Mouse (Mus musculus): Measurements from ENCODE around the gene Shc4. TPM values are rescaled to one million over a fixed set of nuclear protein-coding genes. Genes with fewer than 3 reads are reported as not detected.

Shc4 gene
- total RNA-seq, 2 experiments from 2014 or later, result 1.5 to 4.4 TPM

GRCm38 (mm10) chr2:125692010-125692409 lies 31.9 kb downstream of the Shc4 start:
- intact Hi-C loops (cut with DNase I; ENCODE audit: low total_unique reads), result no loop called here
- no peak for DNase-seq

DNA sequence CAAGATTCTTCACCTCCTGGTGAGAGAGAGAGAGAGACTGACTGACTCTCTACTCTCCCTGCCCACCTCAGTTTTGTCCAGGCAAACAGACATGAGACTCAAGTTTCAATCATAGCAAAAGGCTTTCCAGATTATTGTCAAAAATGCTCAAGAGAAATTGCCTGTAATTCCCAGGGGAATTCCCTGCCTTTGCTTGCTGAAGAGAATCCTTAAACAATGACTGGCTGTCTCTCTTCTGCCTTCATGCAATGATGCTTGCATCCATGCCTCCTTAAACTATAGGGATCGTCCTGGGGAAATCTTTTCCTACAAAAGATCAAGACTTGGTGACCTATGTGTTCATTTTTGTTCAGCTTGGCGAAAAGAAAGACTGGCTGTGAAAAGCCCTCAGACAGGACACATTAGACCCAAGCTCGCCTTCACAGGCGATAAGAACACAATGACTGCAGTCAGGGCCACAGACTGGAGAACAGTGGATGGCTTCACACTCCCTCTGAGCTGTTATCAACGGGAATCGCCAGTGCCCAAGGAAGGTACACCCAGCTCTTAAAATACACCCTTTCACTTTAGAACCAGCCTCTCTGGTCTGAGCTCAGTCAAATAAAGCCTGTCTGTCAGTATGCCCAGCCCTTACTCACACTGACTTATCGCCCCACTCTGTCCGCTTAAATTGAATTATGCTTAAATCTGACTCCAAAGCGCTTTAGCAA lies 38.4 kb downstream of the Shc4 start:
- no peak for DNase-seq
- intact Hi-C loops (cut with DNase I; ENCODE audit: low total_unique reads), result no loop called here

- DNase-seq, result no peak
- intact Hi-C loops (cut with DNase I; ENCODE audit: low total_unique reads), result no loop called here
Observed at GRCm38 (mm10) chr2:125684559-125685440, 39.1 kb downstream of the Shc4 start.

DNA sequence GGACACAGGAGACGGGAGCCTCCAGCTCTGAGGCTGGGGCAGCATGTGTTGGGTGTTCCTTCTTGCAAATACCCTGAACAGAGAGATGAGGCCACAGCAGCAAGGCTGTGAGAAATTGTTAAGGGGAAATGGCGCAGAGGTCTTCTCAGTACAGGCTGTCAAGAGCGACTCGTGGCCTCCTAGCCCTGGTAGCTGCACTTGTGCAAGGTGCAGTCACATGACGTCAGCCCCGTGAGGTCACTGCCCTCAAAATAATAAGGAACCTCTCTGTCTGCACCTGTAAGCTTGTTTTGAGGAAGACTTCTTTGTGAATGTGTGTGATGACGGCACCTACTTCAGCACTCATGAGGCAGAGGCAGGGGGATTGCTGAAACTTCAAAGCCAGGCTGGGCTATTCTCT lies 40.1 kb downstream of the Shc4 start:
- intact Hi-C loops (cut with DNase I; ENCODE audit: low total_unique reads), result no loop called here
- no peak for DNase-seq

DNA sequence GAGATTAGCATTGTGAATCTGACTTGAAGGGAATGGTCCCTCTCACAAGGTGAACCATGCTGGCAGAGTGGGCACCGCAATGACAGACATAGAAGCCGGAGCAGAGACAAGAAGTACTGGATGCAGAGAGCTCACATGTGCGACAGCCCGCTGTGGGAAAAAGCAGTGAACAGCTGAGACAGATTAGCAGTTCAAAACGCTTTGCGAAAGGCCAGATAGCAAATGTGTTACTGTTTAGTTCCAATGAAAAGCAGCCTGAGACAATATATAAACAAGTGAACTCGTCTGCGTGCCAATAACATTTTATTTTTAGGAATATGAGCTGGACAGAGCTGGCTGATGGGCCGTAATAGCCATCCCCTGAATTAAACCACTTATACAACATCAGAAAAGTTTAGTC lies 42.1 kb downstream of the Shc4 start:
- intact Hi-C loops (cut with DNase I; ENCODE audit: low total_unique reads), result no loop called here
- no peak for DNase-seq

- peak; percentile 82 for DNase-seq
- intact Hi-C loops (cut with DNase I; ENCODE audit: low total_unique reads), result no loop called here
Observed at GRCm38 (mm10) chr2:125672957-125673631, 50.9 kb downstream of the Shc4 start, which contains the start of gene Eid1. Gene Eid1 (plus strand): TSS chr2:125673095.

DNA sequence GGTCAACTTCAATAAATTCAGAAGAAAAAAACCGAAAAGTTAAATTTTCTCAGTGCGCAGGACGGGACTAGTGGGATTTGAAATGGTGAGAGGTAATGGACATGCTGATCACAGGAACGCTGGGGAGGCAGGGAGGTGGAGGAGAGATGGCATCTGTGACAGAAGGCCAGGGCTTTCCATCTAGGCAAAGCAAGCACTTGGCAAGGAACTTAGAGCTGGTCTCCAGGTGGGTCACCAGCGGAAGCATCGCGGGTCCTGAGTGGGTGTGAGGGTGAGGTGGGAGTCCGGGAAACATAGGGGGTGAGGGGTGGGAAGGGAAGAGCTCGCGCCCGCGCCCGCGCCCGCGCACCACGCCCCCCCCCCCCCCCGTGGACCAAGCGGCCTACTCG lies 51.4 kb downstream of the Shc4 start:
- DNase-seq, result no peak
- intact Hi-C loops (cut with DNase I; ENCODE audit: low total_unique reads), result no loop called here

- DNase-seq, result no peak
- intact Hi-C loops (cut with DNase I; ENCODE audit: low total_unique reads), result no loop called here
Observed at GRCm38 (mm10) chr2:125670846-125671245, 53.1 kb downstream of the Shc4 start.

DNA sequence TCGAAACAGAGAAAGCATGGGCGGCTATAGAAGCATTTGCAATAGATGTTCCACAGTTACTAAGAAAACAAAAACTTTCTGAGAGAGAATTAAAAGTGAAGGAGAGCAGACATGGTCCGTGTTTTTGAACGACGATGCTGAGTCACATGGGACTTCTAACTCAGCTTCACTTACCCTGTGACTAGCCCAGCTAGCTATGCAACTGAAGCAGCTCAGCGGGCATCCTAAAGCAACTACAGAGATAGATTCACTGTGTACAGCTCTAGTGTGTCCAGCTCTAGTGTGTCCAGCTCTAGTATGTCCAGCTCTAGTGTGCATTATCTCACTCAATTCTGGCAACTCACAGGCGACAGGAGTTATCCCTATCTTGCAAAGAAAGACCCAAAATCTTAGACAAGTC lies 56.2 kb downstream of the Shc4 start:
- intact Hi-C loops (cut with DNase I; ENCODE audit: low total_unique reads), result no loop called here
- no peak for DNase-seq

DNA sequence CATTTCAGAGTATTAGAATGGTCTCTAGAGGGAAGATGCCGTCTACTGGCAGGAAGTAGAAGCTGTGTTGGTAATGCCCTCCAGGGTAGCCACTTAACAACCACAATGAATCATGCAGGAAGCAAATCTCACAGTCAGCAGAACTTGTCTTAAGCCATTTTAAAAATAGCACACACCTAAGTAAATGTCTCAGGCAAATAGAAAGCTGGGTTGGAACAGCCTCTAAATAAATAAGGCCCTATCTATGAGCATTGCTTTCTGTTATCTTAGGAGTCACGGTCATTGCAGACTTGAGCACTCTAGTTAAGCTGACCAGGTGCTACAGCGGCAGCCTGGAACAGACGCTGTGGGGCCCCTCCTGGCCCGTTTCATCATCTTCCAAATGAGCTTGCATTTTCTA lies 56.8 kb downstream of the Shc4 start:
- intact Hi-C loops (cut with DNase I; ENCODE audit: low total_unique reads), result no loop called here
- no peak for DNase-seq

DNA sequence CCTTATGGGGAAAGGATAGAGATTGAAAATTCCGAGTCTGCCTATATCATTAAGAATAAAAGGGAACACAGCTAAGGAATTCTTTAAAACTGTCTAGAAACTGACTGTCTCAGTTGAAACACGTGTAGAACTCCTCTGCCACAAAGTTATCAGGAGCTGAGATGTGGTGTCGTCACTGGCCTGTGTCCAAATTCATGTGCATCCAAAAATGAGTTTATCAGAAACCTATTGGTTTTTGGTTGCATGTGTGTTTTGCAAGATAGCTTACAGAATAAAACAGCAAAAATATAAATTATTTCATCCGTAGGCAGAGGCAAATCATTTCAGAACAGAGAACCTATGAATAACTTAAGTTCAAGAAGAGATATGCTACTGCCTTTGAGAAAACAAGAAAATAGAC lies 57.3 kb downstream of the Shc4 start:
- intact Hi-C loops (cut with DNase I; ENCODE audit: low total_unique reads), result no loop called here
- DNase-seq, result no peak

DNA sequence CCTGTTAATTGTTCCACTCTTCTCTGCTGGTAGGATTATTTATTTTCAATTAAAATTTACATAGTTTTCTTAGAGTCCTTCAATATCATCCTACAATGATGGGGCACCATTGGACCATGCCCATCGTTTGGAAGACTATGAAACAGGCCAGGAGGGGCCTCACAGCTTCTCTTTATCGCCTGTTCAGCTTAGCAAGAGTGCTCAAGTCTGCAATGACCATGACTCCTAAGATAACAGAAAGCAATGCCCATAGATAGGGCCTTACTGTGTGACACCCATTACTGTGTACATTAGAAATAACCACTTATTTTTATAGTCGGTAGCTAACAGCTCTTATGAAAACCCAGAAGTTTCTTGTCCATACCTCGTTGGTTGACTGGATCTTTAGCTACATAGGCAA lies 58.0 kb downstream of the Shc4 start:
- intact Hi-C loops (cut with DNase I; ENCODE audit: low total_unique reads), result no loop called here
- DNase-seq, result no peak

GRCm38 (mm10) chr2:125665213-125665612 lies 58.7 kb downstream of the Shc4 start:
- no peak for DNase-seq
- intact Hi-C loops (cut with DNase I; ENCODE audit: low total_unique reads), result no loop called here

GRCm38 (mm10) chr2:125662517-125662916 lies 61.4 kb downstream of the Shc4 start:
- intact Hi-C loops (cut with DNase I; ENCODE audit: low total_unique reads), result no loop called here
- no peak for DNase-seq

DNA sequence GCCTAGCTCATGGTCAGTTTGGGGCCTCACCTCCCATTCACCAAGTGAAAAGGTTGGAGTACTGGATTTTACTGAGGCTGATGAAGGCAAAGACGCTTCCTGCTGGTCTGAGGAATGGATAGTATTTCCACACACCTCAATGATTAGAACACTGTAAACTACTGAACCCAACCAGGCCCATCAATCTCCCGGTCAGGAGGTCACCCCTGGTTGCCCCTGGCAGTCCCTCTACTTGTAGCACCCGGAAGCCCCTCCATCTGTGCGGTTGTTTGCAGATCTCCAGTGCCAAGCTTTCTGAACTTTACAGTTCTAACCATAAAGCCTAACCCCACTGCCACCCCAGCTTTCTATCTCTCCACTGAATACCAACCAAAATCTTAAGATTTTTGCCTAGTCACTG lies 62.8 kb downstream of the Shc4 start:
- intact Hi-C loops (cut with DNase I; ENCODE audit: low total_unique reads), result loop anchor here (2.0 kb wide), 1 partner anchor 70 kb away; no protein-coding TSS in a partner anchor
- no peak for DNase-seq

- DNase-seq, result no peak
- intact Hi-C loops (cut with DNase I; ENCODE audit: low total_unique reads), result loop anchor here (2.0 kb wide), 1 partner anchor 70 kb away; no protein-coding TSS in a partner anchor
Observed at GRCm38 (mm10) chr2:125660537-125661130, 63.3 kb downstream of the Shc4 start.

DNA sequence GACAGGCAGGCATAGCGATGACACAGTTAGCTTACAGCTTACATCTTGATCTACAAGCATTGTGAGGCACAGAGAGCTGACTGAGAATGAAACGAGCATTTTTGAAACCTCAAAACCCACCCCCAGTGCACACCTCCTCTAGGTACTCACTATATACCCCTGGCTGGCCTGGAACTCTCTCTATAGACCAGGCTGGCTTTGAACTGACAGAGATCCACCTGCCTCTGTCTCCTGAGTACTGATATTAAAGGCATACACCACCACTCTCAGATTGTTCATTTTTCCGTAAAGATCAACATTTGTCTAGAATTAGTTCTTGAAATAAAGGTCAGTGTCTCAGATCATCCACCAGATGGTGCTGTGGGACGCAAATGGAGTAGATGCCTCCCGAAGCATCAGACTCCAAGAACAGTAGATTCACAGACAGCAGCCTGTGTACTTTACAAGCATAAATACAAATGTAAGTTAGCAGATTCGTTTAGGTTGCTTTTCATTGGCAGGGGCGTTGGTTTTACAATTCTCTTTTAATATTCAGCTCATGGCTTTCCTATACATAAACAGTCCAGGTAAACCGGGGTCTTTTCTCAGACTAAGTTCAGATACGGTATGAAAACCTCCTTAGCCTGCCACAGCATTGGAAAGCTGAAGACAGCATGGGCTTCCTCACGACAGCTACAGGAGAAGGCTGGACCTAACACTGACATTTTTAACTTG lies 64.0 kb downstream of the Shc4 start:
- DNase-seq, result peak; percentile 47

GRCm38 (mm10) chr2:125655391-125655790 lies 68.6 kb downstream of the Shc4 start:
- no peak for DNase-seq
- intact Hi-C loops (cut with DNase I; ENCODE audit: low total_unique reads), result no loop called here

More for the DNA sequence above, 64.0 kb downstream of the Shc4 start:
- intact Hi-C loops (cut with DNase I; ENCODE audit: low total_unique reads), result loop anchor here (2.0 kb wide), 1 partner anchor 71 kb away; no protein-coding TSS in a partner anchor

DNA sequence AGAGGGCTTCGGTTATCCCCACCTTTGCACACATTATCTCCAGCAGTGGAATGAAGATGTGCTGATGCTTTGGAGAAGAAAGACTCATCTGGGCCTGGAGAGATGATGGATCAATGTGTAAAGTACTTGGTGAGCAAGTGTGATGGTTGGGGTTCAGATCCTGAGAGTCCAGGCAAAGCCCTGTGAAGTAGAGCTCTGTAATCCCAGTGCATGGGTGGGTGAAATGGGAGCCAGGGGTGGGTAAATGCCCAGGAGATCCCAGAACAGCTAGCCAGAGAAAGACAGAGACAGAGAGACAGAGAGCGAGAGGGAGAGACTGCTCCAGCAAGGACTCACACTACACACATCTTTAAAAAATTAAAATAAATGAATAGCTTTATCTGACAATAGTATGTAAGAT lies 70.7 kb downstream of the Shc4 start:
- DNase-seq, result no peak
- intact Hi-C loops (cut with DNase I; ENCODE audit: low total_unique reads), result no loop called here

Data from gastrocnemius, postnatal 14 days (tissue).